Mouse (Mus musculus): ENCODE data around the gene Srrm1. TPM values are rescaled to one million over a fixed set of nuclear protein-coding genes. Genes with fewer than 3 reads are reported as not detected.

Gene Srrm1
- polyA plus RNA-seq, 1 experiment from 2014 or later = 151 TPM

DNA sequence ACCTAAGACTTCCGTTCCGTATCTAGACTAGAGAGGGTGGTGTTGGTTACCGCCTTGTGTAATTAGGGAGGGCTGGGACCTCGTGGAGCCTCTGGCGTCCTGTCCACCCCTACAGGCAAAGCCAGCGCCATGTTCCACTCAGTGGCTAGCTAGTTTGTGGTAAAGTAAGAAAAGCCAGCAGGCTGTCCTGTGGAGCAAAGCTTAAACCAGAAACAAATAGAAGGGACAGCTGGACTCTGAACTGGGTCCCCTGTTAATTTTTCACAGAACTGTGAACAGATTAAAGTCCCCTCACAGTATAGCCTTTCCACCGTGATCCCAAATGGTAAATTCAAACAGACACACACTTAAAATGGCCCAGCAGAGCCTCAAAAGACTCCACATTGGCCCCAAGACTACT, 78.4 kb downstream of the Srrm1 start:
- 78% methylated on average over 7 of the region's 7 CpGs for WGBS
- Histone ChIP-seq H3K27me3 (replicated peaks; ENCODE audit: control insufficient read depth, insufficient read depth, low read length) (no peaks in the 10 kb centered on the region; the same call in 1 of the 2 replicates), H3K27ac (ENCODE audit: low read depth, low read length) (no peak overlapping the region), H3K36me3 (ENCODE audit: control insufficient read depth, insufficient read depth, low read length) (no peaks in the 10 kb centered on the region), H3K4me2 (ENCODE audit: low read length) (no peak overlapping the region), H3K9me3 (ENCODE audit: control insufficient read depth, low read length) (no peaks in the 10 kb centered on the region), H3K4me3 (ENCODE audit: low read length) (no peak overlapping the region), H3K4me1 (ENCODE audit: control insufficient read depth, insufficient read depth, low read depth, low read length) (peaks cover 15% of the 10 kb centered on the region), H3K9ac (ENCODE audit: low read depth, low read length) (no peak overlapping the region)
- no peak for ATAC-seq

DNA sequence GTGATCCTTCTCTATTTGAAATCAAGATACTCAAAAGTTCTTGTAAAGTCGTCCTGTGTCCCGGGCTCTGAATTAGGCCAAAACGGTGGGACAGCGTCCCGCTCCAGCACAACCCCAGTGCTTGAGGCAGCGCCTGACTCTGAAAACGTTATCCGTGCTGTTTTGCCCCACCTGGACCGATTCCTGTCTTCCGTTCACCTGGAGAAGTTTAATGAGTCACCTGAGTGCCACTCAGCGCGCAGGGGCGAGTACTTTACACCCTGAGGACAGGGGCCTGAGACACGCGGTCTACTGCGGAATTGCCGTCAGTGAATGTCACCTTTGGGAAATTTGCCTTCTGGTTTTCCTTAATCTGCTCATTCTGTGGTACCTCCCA, 79.8 kb downstream of the Srrm1 start:
- Histone ChIP-seq H3K4me1 (ENCODE audit: control insufficient read depth, insufficient read depth, low read depth, low read length) (peaks cover 15% of the 10 kb centered on the region), H3K9ac (ENCODE audit: low read depth, low read length) (peak overlapping the region; percentile 46), H3K9me3 (ENCODE audit: control insufficient read depth, low read length) (no peaks in the 10 kb centered on the region), H3K36me3 (ENCODE audit: control insufficient read depth, insufficient read depth, low read length) (no peaks in the 10 kb centered on the region), H3K27me3 (replicated peaks; ENCODE audit: control insufficient read depth, insufficient read depth, low read length) (no peaks in the 10 kb centered on the region; the same call in 1 of the 2 replicates), H3K27ac (ENCODE audit: low read depth, low read length) (no peak overlapping the region), H3K4me2 (ENCODE audit: low read length) (peak overlapping the region; percentile 71), H3K4me3 (ENCODE audit: low read length) (peak overlapping the region; percentile 55)
- ATAC-seq = no peak
- WGBS = 5% methylated on average over 17 of the region's 17 CpGs

GRCm38 (mm10) chr4:135272640-135273306, 80.3 kb downstream of the Srrm1 start, which contains the start of gene Clic4:
Gene Clic4, minus strand, starts transcription at chr4:135272814.
- ATAC-seq = peak; percentile 98
- H3K4me2 ChIP-seq (ENCODE audit: low read length) = peak within 1 kb of the TSS; percentile 71
- peak within 1 kb of the TSS; percentile 55 for H3K4me3 ChIP-seq (ENCODE audit: low read length)
- WGBS = under 1% methylated on average over 55 of the region's 64 CpGs
- no peaks in the 10 kb centered on the region for H3K36me3 ChIP-seq (ENCODE audit: control insufficient read depth, insufficient read depth, low read length)
- H3K9ac ChIP-seq (ENCODE audit: low read depth, low read length) = peak within 1 kb of the TSS; percentile 83
- H3K27me3 ChIP-seq (replicated peaks; ENCODE audit: control insufficient read depth, insufficient read depth, low read length) = no peaks in the 10 kb centered on the region; the same call in 1 of the 2 replicates
- H3K9me3 ChIP-seq (ENCODE audit: control insufficient read depth, low read length) = no peaks in the 10 kb centered on the region
- H3K4me1 ChIP-seq (ENCODE audit: control insufficient read depth, insufficient read depth, low read depth, low read length) = peaks cover 16% of the 10 kb centered on the region
- peak within 1 kb of the TSS; percentile 88 for H3K27ac ChIP-seq (ENCODE audit: low read depth, low read length)

GRCm38 (mm10) chr4:135271881-135272616, 81.1 kb downstream of the Srrm1 start:
- peak; percentile 65 for ATAC-seq
- no peaks in the 10 kb centered on the region for H3K36me3 ChIP-seq (ENCODE audit: control insufficient read depth, insufficient read depth, low read length)
- H3K9me3 ChIP-seq (ENCODE audit: control insufficient read depth, low read length) = no peaks in the 10 kb centered on the region
- peak overlapping the region; percentile 55 for H3K4me3 ChIP-seq (ENCODE audit: low read length)
- H3K27me3 ChIP-seq (replicated peaks; ENCODE audit: control insufficient read depth, insufficient read depth, low read length) = no peaks in the 10 kb centered on the region; the same call in 1 of the 2 replicates
- peak overlapping the region; percentile 83 for H3K9ac ChIP-seq (ENCODE audit: low read depth, low read length)
- H3K4me1 ChIP-seq (ENCODE audit: control insufficient read depth, insufficient read depth, low read depth, low read length) = peaks cover 23% of the 10 kb centered on the region
- H3K4me2 ChIP-seq (ENCODE audit: low read length) = peak overlapping the region; percentile 71
- under 1% methylated on average over 58 of the region's 67 CpGs for whole genome bisulfite sequencing
- peak overlapping the region; percentile 88 for H3K27ac ChIP-seq (ENCODE audit: low read depth, low read length)

- Histone ChIP-seq H3K4me1 (ENCODE audit: control insufficient read depth, insufficient read depth, low read depth, low read length) (peaks cover 26% of the 10 kb centered on the region), H3K4me2 (ENCODE audit: low read length) (peak overlapping the region; percentile 71), H3K27ac (ENCODE audit: low read depth, low read length) (no peak overlapping the region), H3K27me3 (replicated peaks; ENCODE audit: control insufficient read depth, insufficient read depth, low read length) (no peaks in the 10 kb centered on the region; the same call in 1 of the 2 replicates), H3K36me3 (ENCODE audit: control insufficient read depth, insufficient read depth, low read length) (no peaks in the 10 kb centered on the region), H3K9me3 (ENCODE audit: control insufficient read depth, low read length) (no peaks in the 10 kb centered on the region), H3K4me3 (ENCODE audit: low read length) (peak overlapping the region; percentile 55), H3K9ac (ENCODE audit: low read depth, low read length) (peak overlapping the region; percentile 83)
- WGBS = under 1% methylated on average over 20 of the region's 20 CpGs
- ATAC-seq = no peak
Observed at GRCm38 (mm10) chr4:135271419-135271828, 81.7 kb downstream of the Srrm1 start.

Other genes starting within 250 kb of the Srrm1 start
- gene Runx3, start 232.7 kb downstream of the Srrm1 start, polyA plus RNA-seq (2015; fragmentation: Nextera tagmentation; extraction: Ambion mirVana) = 0.11 TPM in 1 of 2 replicates, not detected in the other
- 56.1 and 71.0 TPM in 2 replicates for gene Clic4, start 80.5 kb downstream of the Srrm1 start, polyA plus RNA-seq (2015; fragmentation: Nextera tagmentation; extraction: Ambion mirVana)
- 0.94 and 1.0 TPM in 2 replicates for gene Ncmap, start 44.9 kb upstream of the Srrm1 start, polyA plus RNA-seq (2015; fragmentation: Nextera tagmentation; extraction: Ambion mirVana)
- 52.8 and 54.1 TPM in 2 replicates for gene Rcan3, start 80.5 kb upstream of the Srrm1 start, polyA plus RNA-seq (2015; fragmentation: Nextera tagmentation; extraction: Ambion mirVana)
- gene Stpg1, start 141.5 kb upstream of the Srrm1 start, polyA plus RNA-seq (2015; fragmentation: Nextera tagmentation; extraction: Ambion mirVana) = 0.39 and 0.41 TPM in 2 replicates
- 6.8 and 10.7 TPM in 2 replicates for gene Nipal3, start 141.7 kb upstream of the Srrm1 start, polyA plus RNA-seq (2015; fragmentation: Nextera tagmentation; extraction: Ambion mirVana)
- gene Grhl3, start 220.3 kb upstream of the Srrm1 start, polyA plus RNA-seq (2015; fragmentation: Nextera tagmentation; extraction: Ambion mirVana) = 0.85 and 1.2 TPM in 2 replicates